Mouse (Mus musculus) adrenal gland, adult (tissue): ENCODE measurements at regions not wholly inside any gene's neighbourhood (a gene's known extent, or its start where the extent isn't known, plus 50 kb on each side); places are given as distances from the start of the nearest gene placed in this dataset.

Experiments used
- DNase-seq, 2 experiments: peaks; one replicate each; pipeline ENCODE4 v3.0.0; 2022 to 2023; ENCODE audit warnings: low spot score in 1 of 2; ENCODE audit not compliant: inconsistent age in 2 of 2

DNA sequence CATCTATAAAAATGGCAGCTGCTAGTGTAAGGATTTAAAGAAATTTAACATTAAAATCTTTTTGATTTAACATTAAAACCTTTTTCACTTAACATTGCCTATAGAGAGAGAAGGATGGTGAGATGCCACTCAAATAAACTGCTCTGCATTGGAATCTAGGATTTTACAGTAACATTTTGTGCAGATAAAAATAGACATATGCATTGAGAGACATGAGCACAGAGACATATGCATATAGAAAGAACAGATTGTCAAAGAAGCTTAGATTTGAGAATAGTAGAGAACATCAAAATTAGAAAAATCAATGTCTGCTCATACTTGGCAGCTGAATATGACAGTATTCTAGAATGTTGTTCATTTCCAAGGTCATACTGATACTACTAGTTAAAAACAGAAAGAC, 220.2 kb downstream of the Arap2 start:
- DNase-seq = no peak

DNA sequence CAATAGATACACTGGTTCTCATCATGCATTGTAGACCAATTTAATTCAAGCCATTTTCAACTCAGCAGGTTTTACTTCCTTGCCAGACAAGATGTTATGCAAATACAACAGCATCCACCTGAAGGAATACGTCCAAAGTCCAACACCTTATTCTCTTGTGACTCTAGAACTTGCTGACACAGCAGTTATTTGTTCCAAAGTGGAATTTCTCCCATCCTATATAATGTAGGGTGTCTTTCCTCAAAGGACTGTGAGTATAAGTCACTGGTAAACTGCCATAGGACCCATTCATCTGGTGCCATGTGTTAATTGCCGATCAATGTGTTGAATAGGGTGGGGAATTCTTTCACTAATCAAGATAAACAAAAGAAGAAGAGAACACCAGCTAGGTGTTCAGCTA, 226.7 kb downstream of the Arap2 start:
- peak in 1 of 2 experiments; percentile 6 for DNase-seq

DNA sequence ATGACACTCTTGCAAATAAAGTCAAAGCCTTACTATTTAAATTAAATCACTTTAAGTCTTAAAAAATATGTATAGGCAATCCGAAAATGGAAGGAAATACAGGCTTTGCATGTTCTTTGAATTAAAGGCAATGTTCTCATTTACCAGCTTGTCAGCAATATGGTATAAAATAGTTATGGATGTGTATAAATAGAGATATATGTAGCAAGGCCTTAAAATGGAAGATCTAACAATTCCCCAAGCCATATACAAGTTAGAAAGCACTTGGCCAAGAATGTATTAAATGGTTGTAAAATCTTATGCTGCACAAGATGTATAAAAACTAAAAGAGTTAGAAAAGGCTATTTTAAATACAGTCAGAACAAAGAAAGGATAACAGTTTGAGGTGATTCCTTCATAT, 254.1 kb downstream of the Arap2 start:
- DNase-seq = no peak

DNA sequence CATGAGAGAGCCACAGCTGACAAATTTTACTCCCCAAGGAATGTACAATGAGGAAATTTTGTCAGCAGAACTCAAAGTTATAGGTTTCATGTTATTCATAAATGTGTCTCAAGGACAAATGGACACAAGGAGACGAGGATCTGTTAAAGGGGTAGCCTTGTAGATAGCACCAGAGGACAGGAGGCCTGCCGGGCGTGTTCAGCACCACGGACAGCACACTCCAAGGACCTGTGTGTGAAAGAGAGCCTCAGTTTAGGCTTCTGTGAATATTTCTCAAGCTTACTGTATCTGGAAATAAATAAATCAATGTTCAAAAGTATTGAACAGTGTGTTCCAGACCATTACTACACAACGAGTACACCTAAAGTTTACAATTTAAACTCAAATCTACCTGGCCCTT, 282.4 kb downstream of the Arap2 start:
- DNase-seq = peak in 1 of 2 experiments; percentile 26

DNA sequence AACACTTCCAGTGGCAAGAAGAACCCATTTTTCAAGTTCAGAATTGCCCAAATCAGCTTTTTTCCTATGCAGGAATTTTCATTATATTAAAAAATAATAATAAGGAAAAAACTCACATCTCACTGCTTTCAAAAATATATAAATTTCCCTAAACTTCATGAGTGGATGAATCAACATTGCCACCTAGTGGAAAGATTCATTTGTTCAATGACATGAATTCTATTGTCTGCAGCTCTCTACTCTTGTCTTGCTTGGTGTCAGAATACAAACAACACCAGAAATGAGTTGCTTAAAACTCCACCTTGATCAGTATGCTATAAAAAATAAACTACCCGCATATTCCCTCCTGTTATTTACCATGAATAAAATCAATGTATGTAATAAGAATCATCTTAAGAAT, 285.0 kb downstream of the Arap2 start:
- DNase-seq = peak in 1 of 2 experiments; percentile 18

DNA sequence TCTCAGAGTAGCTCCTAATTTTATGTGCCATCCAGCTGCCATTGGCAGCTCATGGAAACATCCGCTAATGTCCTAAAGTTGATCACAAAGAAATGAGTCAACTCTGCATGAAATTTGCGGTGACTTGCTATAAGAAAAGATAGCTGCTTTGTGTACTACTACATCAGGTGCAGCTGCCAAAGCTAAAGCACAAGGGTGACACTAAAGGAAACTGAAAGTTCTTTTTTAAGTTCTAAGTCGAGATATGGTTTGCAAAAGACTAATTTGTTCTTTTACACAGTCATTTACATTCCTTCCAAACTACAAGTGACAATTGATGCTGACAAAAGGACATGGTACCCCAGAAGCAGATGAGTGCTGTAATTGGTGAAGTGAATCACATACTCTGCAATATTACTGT, 292.5 kb downstream of the Arap2 start:
- DNase-seq = no peak

DNA sequence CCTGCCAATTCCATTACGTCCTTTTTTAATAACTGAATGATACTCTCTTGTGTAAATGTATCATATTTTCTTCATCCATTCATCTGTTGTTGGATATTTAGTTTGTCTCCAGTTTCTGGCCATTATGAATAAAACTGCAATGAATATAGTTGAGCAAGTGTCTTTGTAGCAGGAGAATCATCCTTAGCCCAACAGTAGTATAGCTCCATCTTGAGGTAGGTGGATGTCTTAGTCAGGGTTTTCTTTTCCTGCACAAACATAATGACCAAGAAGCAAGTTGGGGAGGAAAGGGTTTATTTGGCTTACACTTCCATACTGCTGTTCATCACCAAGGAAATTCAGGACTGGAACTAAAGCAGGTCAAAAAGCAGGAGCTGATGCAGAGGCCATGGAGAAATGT, 299.2 kb downstream of the Arap2 start:
- no peak for DNase-seq

DNA sequence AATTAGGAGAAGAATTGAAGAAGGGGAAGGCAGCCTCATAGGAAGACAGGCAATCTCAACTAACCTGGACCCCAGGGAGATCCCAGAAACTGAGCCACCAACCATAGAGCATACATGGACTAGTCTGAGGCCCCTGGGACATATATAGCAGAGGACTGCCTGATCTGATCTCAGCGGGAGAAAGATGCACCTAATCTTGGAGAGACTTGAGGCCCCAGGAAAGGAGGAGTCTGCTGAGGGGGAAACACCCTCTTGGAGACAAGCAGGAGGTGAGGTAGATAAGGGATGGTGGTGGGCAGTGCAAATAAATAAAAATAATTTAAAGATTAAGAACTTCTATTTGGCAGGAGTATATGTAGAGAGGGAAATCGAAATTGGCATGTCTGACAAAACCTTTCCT, 303.4 kb downstream of the Arap2 start:
- DNase-seq = no peak
